In the genomic region with DNA sequence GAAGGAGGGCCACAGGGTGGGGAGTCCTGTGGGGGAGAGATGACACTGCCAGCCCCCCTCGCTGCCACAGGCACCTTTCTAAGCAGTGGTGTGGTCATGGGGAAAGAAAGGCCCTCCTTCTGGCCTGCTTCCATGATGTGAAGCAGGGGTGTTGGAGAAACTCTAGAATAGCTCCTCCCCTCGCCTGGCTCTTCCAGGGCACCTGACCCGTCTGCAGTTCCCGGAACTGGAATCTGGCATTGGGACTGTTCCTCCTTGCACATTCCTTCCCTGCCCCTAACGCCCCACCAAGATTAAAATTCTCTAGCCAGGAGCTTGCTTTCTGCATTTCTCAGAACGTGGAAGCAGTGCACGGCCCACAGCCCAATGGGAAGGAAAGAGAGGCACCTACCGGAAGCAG, we compare ENCODE assay signal across 19 mouse cellular contexts. TPM values are rescaled to one million over a fixed set of nuclear protein-coding genes. Genes with fewer than 3 reads are reported as not detected.
DNase-seq lines count a peak whose midpoint lies in the region; ATAC-seq lines count a peak whose summit lies in the region.
"Had no signal": no experiment of that assay in that cellular context is flagged by ENCODE, and none has a peak within 500 bp of the region (broad histone marks: within the 10 kb centered on the region; RNA-seq: fewer than 3 reads in every experiment).

No protein-coding gene starts in this region.

- no peak; the same call in 1 of the 2 replicates for ATAC-seq in heart, embryonic 14.5 days (ENCODE audit: insufficient number of reproducible peaks, insufficient read depth, low FRiP score, low read depth)
- no peak for ATAC-seq in heart, embryonic 11.5 days (replicated peaks; ENCODE audit: insufficient number of reproducible peaks, low FRiP score, low TSS enrichment)
- no peak for ATAC-seq in liver, embryonic 12.5 days
- no peak for ATAC-seq in limb, embryonic 13.5 days (ENCODE audit: low FRiP score, low read depth)
- ATAC-seq in stomach, embryonic 15.5 days (ENCODE audit: insufficient read depth, low FRiP score, low read depth) = no peak
- ATAC-seq in neural tube, embryonic 15.5 days (ENCODE audit: low FRiP score) = no peak
- ATAC-seq: forebrain, postnatal 0 days; midbrain, embryonic 16.5 days had no signal

- H3K9me3 ChIP-seq in heart, embryonic 14.5 days (ENCODE audit: control insufficient read depth, low read length) = no peaks in the 10 kb centered on the region
- no peaks in the 10 kb centered on the region for H3K9me3 ChIP-seq in heart, embryonic 11.5 days (replicated peaks; ENCODE audit: control insufficient read depth, low read length)
- H3K9me3 ChIP-seq in liver, embryonic 12.5 days (replicated peaks) = no peaks in the 10 kb centered on the region
- no peaks in the 10 kb centered on the region for H3K9me3 ChIP-seq in limb, embryonic 13.5 days
- no peaks in the 10 kb centered on the region for H3K9me3 ChIP-seq in stomach, embryonic 15.5 days
- no peaks in the 10 kb centered on the region for H3K9me3 ChIP-seq in neural tube, embryonic 15.5 days (replicated peaks)
- H3K9me3 ChIP-seq: hindbrain, embryonic 13.5 days; neural tube, embryonic 12.5 days had no signal

- H3K9ac ChIP-seq in heart, embryonic 14.5 days (ENCODE audit: low read length) = no peak overlapping the region
- H3K9ac ChIP-seq in heart, embryonic 11.5 days (ENCODE audit: low read depth, low read length) = no peak overlapping the region
- no peak overlapping the region for H3K9ac ChIP-seq in liver, embryonic 12.5 days
- H3K9ac ChIP-seq in limb, embryonic 13.5 days = 0 out of 2 replicates have a peak overlapping the region, but pooled peaks have one; percentile 25
- no peak overlapping the region for H3K9ac ChIP-seq in stomach, embryonic 15.5 days
- H3K9ac ChIP-seq in neural tube, embryonic 15.5 days (replicated peaks) = no peak overlapping the region
- H3K9ac ChIP-seq: forebrain, postnatal 0 days; hindbrain, embryonic 13.5 days; neural tube, embryonic 12.5 days had no signal

- H3K4me1 ChIP-seq in heart, embryonic 14.5 days (ENCODE audit: control insufficient read depth in 2 of 2, insufficient read depth in 2 of 2, low read length in 2 of 2) = peaks cover 0 to 9% of the 10 kb centered on the region in 2 experiments; a peak in 3 of 4 replicates
- peaks cover 3% of the 10 kb centered on the region; the same call in 1 of the 2 replicates for H3K4me1 ChIP-seq in heart, embryonic 11.5 days (ENCODE audit: control insufficient read depth, insufficient read depth, low read length)
- H3K4me1 ChIP-seq in liver, embryonic 12.5 days = peaks cover 21% of the 10 kb centered on the region
- H3K4me1 ChIP-seq in limb, embryonic 13.5 days = peaks cover 13% of the 10 kb centered on the region
- peaks cover 6% of the 10 kb centered on the region; the same call in 1 of the 2 replicates for H3K4me1 ChIP-seq in stomach, embryonic 15.5 days
- H3K4me1 ChIP-seq in neural tube, embryonic 15.5 days = peaks cover 10% of the 10 kb centered on the region; the same call in 1 of the 2 replicates

- no peaks in the 10 kb centered on the region for H3K27me3 ChIP-seq in heart, embryonic 14.5 days (ENCODE audit: control insufficient read depth, insufficient read depth, low read length)
- no peaks in the 10 kb centered on the region for H3K27me3 ChIP-seq in heart, embryonic 11.5 days (ENCODE audit: control insufficient read depth, insufficient read depth, low read length)
- no peaks in the 10 kb centered on the region for H3K27me3 ChIP-seq in liver, embryonic 12.5 days (replicated peaks)
- no peaks in the 10 kb centered on the region for H3K27me3 ChIP-seq in limb, embryonic 13.5 days
- no peaks in the 10 kb centered on the region for H3K27me3 ChIP-seq in stomach, embryonic 15.5 days (replicated peaks)
- no peaks in the 10 kb centered on the region for H3K27me3 ChIP-seq in neural tube, embryonic 15.5 days (replicated peaks)
- H3K27me3 ChIP-seq: hindbrain, embryonic 13.5 days; neural tube, embryonic 12.5 days had no signal

- H3K36me3 ChIP-seq in heart, embryonic 14.5 days (ENCODE audit: control insufficient read depth, insufficient read depth, low read length) = peaks cover 4% of the 10 kb centered on the region; the same call in 1 of the 2 replicates
- no peaks in the 10 kb centered on the region; the same call in none of the 2 replicates for H3K36me3 ChIP-seq in heart, embryonic 11.5 days (ENCODE audit: control insufficient read depth, insufficient read depth, low read length)
- H3K36me3 ChIP-seq in liver, embryonic 12.5 days = peaks cover 50% of the 10 kb centered on the region
- 0 out of 2 replicates have a peak, but pooled peaks cover 2% of the 10 kb centered on the region for H3K36me3 ChIP-seq in limb, embryonic 13.5 days
- H3K36me3 ChIP-seq in stomach, embryonic 15.5 days = no peaks in the 10 kb centered on the region
- H3K36me3 ChIP-seq in neural tube, embryonic 15.5 days = no peaks in the 10 kb centered on the region
- H3K36me3 ChIP-seq: hindbrain, embryonic 13.5 days; neural tube, embryonic 12.5 days had no signal

- WGBS in heart, embryonic 14.5 days = 57% methylated on average over 8 of the region's 8 CpGs
- 67% methylated on average over 8 of the region's 8 CpGs for WGBS in heart, embryonic 11.5 days (ENCODE audit: insufficient replicate concordance)
- 80% methylated on average over 8 of the region's 8 CpGs for WGBS in liver, embryonic 12.5 days (ENCODE audit: insufficient replicate concordance)
- 70% methylated on average over 8 of the region's 8 CpGs for WGBS in limb, embryonic 13.5 days
- WGBS in stomach, embryonic 15.5 days = 66% methylated on average over 8 of the region's 8 CpGs
- 87% methylated on average over 8 of the region's 8 CpGs for WGBS in neural tube, embryonic 15.5 days

- peak overlapping the region in 1 of 2 experiments; percentile 41; a peak in 2 of 4 replicates for H3K27ac ChIP-seq in heart, embryonic 14.5 days (replicated peaks in 1 of 2; ENCODE audit: control insufficient read depth in 1 of 2, insufficient read depth in 1 of 2, low read depth in 2 of 2, low read length in 2 of 2)
- H3K27ac ChIP-seq in heart, embryonic 11.5 days (ENCODE audit: low read depth, low read length) = no peak overlapping the region
- 0 out of 2 replicates have a peak overlapping the region, but pooled peaks have one; percentile 12 for H3K27ac ChIP-seq in liver, embryonic 12.5 days
- peak overlapping the region; percentile 22; the same call in 1 of the 2 replicates for H3K27ac ChIP-seq in limb, embryonic 13.5 days
- peak overlapping the region; percentile 16; the same call in 1 of the 2 replicates for H3K27ac ChIP-seq in stomach, embryonic 15.5 days
- H3K27ac ChIP-seq in neural tube, embryonic 15.5 days (replicated peaks) = no peak overlapping the region
- H3K27ac ChIP-seq: hindbrain, embryonic 13.5 days; neural tube, embryonic 12.5 days had no signal

- no peak for DNase-seq in liver
- DNase-seq in adrenal gland, postnatal 10 days = no peak
- DNase-seq: B cell, adult 2 months; cerebellum, adult 11 months; forebrain, postnatal 0 days; gastrocnemius, postnatal 25 days; left cerebral cortex, postnatal 4 days; right cerebral cortex, adult 18-20 months; thymus, postnatal 4 days had no signal

- no peak overlapping the region for H3K4me3 ChIP-seq in heart, embryonic 14.5 days (ENCODE audit: control insufficient read depth in 1 of 2, insufficient read depth in 1 of 2, low read depth in 1 of 2, low read length in 2 of 2)
- H3K4me3 ChIP-seq in heart, embryonic 11.5 days (ENCODE audit: low read depth, low read length) = no peak overlapping the region
- no peak overlapping the region for H3K4me3 ChIP-seq in liver, embryonic 12.5 days
- H3K4me3 ChIP-seq in limb, embryonic 13.5 days = no peak overlapping the region
- no peak overlapping the region for H3K4me3 ChIP-seq in stomach, embryonic 15.5 days (replicated peaks)
- no peak overlapping the region for H3K4me3 ChIP-seq in neural tube, embryonic 15.5 days (replicated peaks)
- H3K4me3 ChIP-seq: erythroblast, embryonic 14.5 days; hindbrain, embryonic 13.5 days; neural tube, embryonic 12.5 days had no signal

- peak overlapping the region; percentile 16; the same call in 1 of the 2 replicates for H3K4me2 ChIP-seq in heart, embryonic 14.5 days (ENCODE audit: low read length)
- H3K4me2 ChIP-seq in heart, embryonic 11.5 days = no peak overlapping the region
- H3K4me2 ChIP-seq in liver, embryonic 12.5 days = no peak overlapping the region
- no peak overlapping the region for H3K4me2 ChIP-seq in limb, embryonic 13.5 days (replicated peaks)
- H3K4me2 ChIP-seq in stomach, embryonic 15.5 days = no peak overlapping the region
- no peak overlapping the region for H3K4me2 ChIP-seq in neural tube, embryonic 15.5 days
- H3K4me2 ChIP-seq: hindbrain, embryonic 13.5 days; neural tube, embryonic 12.5 days had no signal

RNA-seq across cellular contexts. Expression of gene Limk2, which starts 16.5 kb away (rescaled TPM):
- polyA plus RNA-seq in heart, embryonic 14.5 days (2014; fragmentation: Nextera tagmentation; extraction: Ambion mirVana) = 58.1 and 60.3 TPM in 2 replicates
- polyA plus RNA-seq in heart, embryonic 11.5 days (2014; fragmentation: Nextera tagmentation; extraction: Ambion mirVana) = 61.8 and 72.3 TPM in 2 replicates
- 15.0 and 16.1 TPM in 2 replicates for polyA plus RNA-seq in liver, embryonic 12.5 days (2016; fragmentation: Nextera tagmentation; extraction: Ambion mirVana)
- polyA plus RNA-seq in limb, embryonic 13.5 days (2015; fragmentation: Nextera tagmentation; extraction: Ambion mirVana) = 58.3 and 61.2 TPM in 2 replicates
- 70.5 and 75.9 TPM in 2 replicates for polyA plus RNA-seq in stomach, embryonic 15.5 days (2015; fragmentation: Nextera tagmentation; extraction: Ambion mirVana)
- total RNA-seq in adrenal gland, postnatal 10 days (2021) = 10 to 100 TPM; 23.8 to 33.2 TPM
- 141 and 158 TPM in 2 replicates for polyA plus RNA-seq in neural tube, embryonic 15.5 days (2015; fragmentation: Nextera tagmentation; extraction: Ambion mirVana)

RNA-seq across cellular contexts. Expression of gene Rnf185, which starts 59.6 kb away (rescaled TPM):
- polyA plus RNA-seq in heart, embryonic 14.5 days (2014; fragmentation: Nextera tagmentation; extraction: Ambion mirVana) = 31.3 and 32.5 TPM in 2 replicates
- 27.5 and 31.4 TPM in 2 replicates for polyA plus RNA-seq in heart, embryonic 11.5 days (2014; fragmentation: Nextera tagmentation; extraction: Ambion mirVana)
- polyA plus RNA-seq in liver, embryonic 12.5 days (2016; fragmentation: Nextera tagmentation; extraction: Ambion mirVana) = 9.4 and 9.6 TPM in 2 replicates
- polyA plus RNA-seq in limb, embryonic 13.5 days (2015; fragmentation: Nextera tagmentation; extraction: Ambion mirVana) = 39.0 and 41.3 TPM in 2 replicates
- polyA plus RNA-seq in stomach, embryonic 15.5 days (2015; fragmentation: Nextera tagmentation; extraction: Ambion mirVana) = 27.6 and 30.0 TPM in 2 replicates
- total RNA-seq in adrenal gland, postnatal 10 days (2021) = 10 to 100 TPM; 28.3 to 30.5 TPM
- polyA plus RNA-seq in neural tube, embryonic 15.5 days (2015; fragmentation: Nextera tagmentation; extraction: Ambion mirVana) = 36.4 and 39.5 TPM in 2 replicates

Comparison
In these comparisons a context has a peak if more than half of its experiments do, and no peak if none do; other contexts are left out.
1. H3K27ac ChIP-seq: peak in liver, embryonic 12.5 days (single experiment), limb, embryonic 13.5 days (single experiment) and stomach, embryonic 15.5 days (single experiment); none in heart, embryonic 11.5 days (single experiment) and neural tube, embryonic 15.5 days (single experiment).